Mouse (Mus musculus): ENCODE measurements around the gene Syn3. TPM values are rescaled to one million over a fixed set of nuclear protein-coding genes. Genes with fewer than 3 reads are reported as not detected.
A peak's percentile ranks its signal among the peaks of the same experiment; 100 is the strongest.

Syn3 gene
- total RNA-seq, 2 experiments from 2014 or later: 0.23 to 0.43 TPM

GRCm38 (mm10) chr10:86338121-86338715 is 160.5 kb downstream of the Syn3 start:
- DNase-seq: no peak

GRCm38 (mm10) chr10:86337239-86337638 is 161.5 kb downstream of the Syn3 start:
- DNase-seq: no peak

GRCm38 (mm10) chr10:86336506-86336905 is 162.2 kb downstream of the Syn3 start:
- DNase-seq: no peak

GRCm38 (mm10) chr10:86334581-86334980 is 164.1 kb downstream of the Syn3 start:
- DNase-seq: no peak

GRCm38 (mm10) chr10:86332942-86333341 is 165.8 kb downstream of the Syn3 start:
- no peak for DNase-seq

GRCm38 (mm10) chr10:86331681-86332281 is 166.9 kb downstream of the Syn3 start:
- DNase-seq: no peak

GRCm38 (mm10) chr10:86330993-86331680 is 167.6 kb downstream of the Syn3 start:
- DNase-seq: no peak

- no peak for DNase-seq
These were observed 169.3 kb downstream of the Syn3 start for GRCm38 (mm10) chr10:86329241-86329882.

- no peak for DNase-seq
These were observed 170.0 kb downstream of the Syn3 start for GRCm38 (mm10) chr10:86328691-86329090.

- no peak for DNase-seq
These were observed 170.6 kb downstream of the Syn3 start for GRCm38 (mm10) chr10:86328143-86328542.

GRCm38 (mm10) chr10:86325272-86325671 is 173.4 kb downstream of the Syn3 start:
- no peak for DNase-seq

- no peak for DNase-seq
These were observed 175.3 kb downstream of the Syn3 start for GRCm38 (mm10) chr10:86323275-86323994.

- no peak for DNase-seq
These were observed 176.7 kb downstream of the Syn3 start for GRCm38 (mm10) chr10:86322006-86322405.

GRCm38 (mm10) chr10:86321194-86321593 is 177.5 kb downstream of the Syn3 start:
- DNase-seq: peak; percentile 78

- no peak for DNase-seq
These were observed 178.5 kb downstream of the Syn3 start for GRCm38 (mm10) chr10:86320204-86320603.

GRCm38 (mm10) chr10:86319526-86319925 is 179.2 kb downstream of the Syn3 start:
- DNase-seq: no peak

- no peak for DNase-seq
These were observed 180.1 kb downstream of the Syn3 start for GRCm38 (mm10) chr10:86318552-86319140.

GRCm38 (mm10) chr10:86317633-86318032 is 181.1 kb downstream of the Syn3 start:
- DNase-seq: no peak

- peak; percentile 61 for DNase-seq
These were observed 183.2 kb downstream of the Syn3 start for GRCm38 (mm10) chr10:86315513-86315912.

GRCm38 (mm10) chr10:86313448-86313847 is 185.2 kb downstream of the Syn3 start:
- no peak for DNase-seq

GRCm38 (mm10) chr10:86312976-86313375 is 185.7 kb downstream of the Syn3 start:
- no peak for DNase-seq

- no peak for DNase-seq
These were observed 188.2 kb downstream of the Syn3 start for GRCm38 (mm10) chr10:86310527-86310926.
